8 mouse cellular contexts compared by ENCODE assay signal in genomic region chr16:91010581-91011020, GRCm38 (mm10). TPM values are rescaled to one million over a fixed set of nuclear protein-coding genes. Genes with fewer than 3 reads are reported as not detected.
DNase-seq lines count a peak whose midpoint lies in the region; ATAC-seq and TF ChIP-seq lines count a peak whose summit lies in the region.

No protein-coding gene starts in this region.

- no peak for TF ChIP-seq POLR2A in CH12.LX (IDR thresholded peaks at IDR 0.05; ENCODE audit: low read depth, low read length)

- dilution Hi-C loops in CH12.LX (cut with MboI; ENCODE audit: extremely low pct_ligation_motif_present, extremely low pct_unique_long_range_greater_than_20kb, low sequenced_read_pairs) = no loop called here

- H3K36me3 ChIP-seq in heart, embryonic 16.5 days (ENCODE audit: control insufficient read depth, insufficient read depth) = peaks cover 13% of the 10 kb centered on the region
- H3K36me3 ChIP-seq in CH12.LX (replicated peaks in 1 of 2; ENCODE audit: control insufficient read depth in 1 of 2, insufficient read depth in 1 of 2, low read length in 1 of 2) = peaks cover 11 to 35% of the 10 kb centered on the region in 2 experiments
- H3K36me3 ChIP-seq in hindbrain, embryonic 13.5 days = peaks cover 17% of the 10 kb centered on the region

- in situ Hi-C loops in CH12.LX (cut with MboI; ENCODE audit: low pct_ligation_motif_present, low pct_unique_long_range_greater_than_20kb, low sequenced_read_pairs) = no loop called here

- H3K27ac ChIP-seq in heart, embryonic 16.5 days (ENCODE audit: low read length) = peak overlapping the region; percentile 84
- H3K27ac ChIP-seq in CH12.LX (ENCODE audit: insufficient read depth, low read depth) = peak overlapping the region; percentile 3; the same call in 1 of the 2 replicates
- peak overlapping the region; percentile 97 for H3K27ac ChIP-seq in hindbrain, embryonic 13.5 days

- no peak for TF ChIP-seq EP300 in CH12.LX (IDR thresholded peaks at IDR 0.05; ENCODE audit: low read length)

- H3K9ac ChIP-seq in heart, embryonic 16.5 days (ENCODE audit: low read length) = peak overlapping the region; percentile 82
- H3K9ac ChIP-seq in CH12.LX (ENCODE audit: insufficient read depth, low read depth) = peak overlapping the region; percentile 77
- peak overlapping the region; percentile 94 for H3K9ac ChIP-seq in hindbrain, embryonic 13.5 days

- TF ChIP-seq RAD21 in CH12.LX (IDR thresholded peaks at IDR 0.05; ENCODE audit: low read depth, low read length) = no peak

- WGBS in heart, embryonic 16.5 days = 0% methylated on average over 35 of the region's 42 CpGs
- under 1% methylated on average over 42 of the region's 42 CpGs for WGBS in hindbrain, embryonic 13.5 days

- H3K4me3 ChIP-seq in heart, embryonic 16.5 days (ENCODE audit: low read length) = peak overlapping the region; percentile 76
- H3K4me3 ChIP-seq in CH12.LX (replicated peaks in 1 of 3; ENCODE audit: low read depth in 2 of 3, low read length in 2 of 3, poor library complexity in 1 of 3) = peak overlapping the region; percentile 79 to 90 (median 85)
- peak overlapping the region; percentile 82 for H3K4me3 ChIP-seq in hindbrain, embryonic 13.5 days

- no peaks in the 10 kb centered on the region for H3K9me3 ChIP-seq in heart, embryonic 16.5 days (replicated peaks; ENCODE audit: control insufficient read depth, low read length)
- H3K9me3 ChIP-seq in CH12.LX (replicated peaks; ENCODE audit: low read length) = no peaks in the 10 kb centered on the region
- no peaks in the 10 kb centered on the region for H3K9me3 ChIP-seq in hindbrain, embryonic 13.5 days

- peak; percentile 30 for ATAC-seq in heart, embryonic 16.5 days (replicated peaks; ENCODE audit: extremely low read depth, insufficient read depth, low FRiP score)
- peak; percentile 76 for ATAC-seq in hindbrain, embryonic 13.5 days (ENCODE audit: low FRiP score)
- ATAC-seq in megakaryocyte progenitor cell, adult 5-6 weeks (replicated peaks; ENCODE audit: poor library complexity) = peak; percentile 3; the same call in 1 of the 2 replicates

- H3K4me1 ChIP-seq in heart, embryonic 16.5 days (ENCODE audit: control insufficient read depth, insufficient read depth, low read length) = peaks cover 13% of the 10 kb centered on the region
- peaks cover 0 to 20% of the 10 kb centered on the region in 2 experiments; a peak in 2 of 4 replicates for H3K4me1 ChIP-seq in CH12.LX (ENCODE audit: control insufficient read depth in 1 of 2, insufficient read depth in 2 of 2)
- peaks cover 28% of the 10 kb centered on the region for H3K4me1 ChIP-seq in hindbrain, embryonic 13.5 days (replicated peaks)

- no peaks in the 10 kb centered on the region for H3K27me3 ChIP-seq in heart, embryonic 16.5 days (ENCODE audit: control insufficient read depth, insufficient read depth, low read length)
- no peaks in the 10 kb centered on the region for H3K27me3 ChIP-seq in CH12.LX (replicated peaks)
- H3K27me3 ChIP-seq in hindbrain, embryonic 13.5 days = no peaks in the 10 kb centered on the region

- H3K79me2 ChIP-seq in CH12.LX (replicated peaks; ENCODE audit: control insufficient read depth, extremely low read depth, insufficient read depth, poor library complexity, severe bottlenecking) = no peaks in the 10 kb centered on the region

- no peak for DNase-seq in heart, adult 8-10 months (ENCODE audit: low spot score)
- peak; percentile 37 for DNase-seq in CH12.LX (ENCODE audit: extremely low read depth)
- DNase-seq in c-Kit-negative CD71-positive TER-119-positive erythroid progenitor cells, embryonic 14.5 days (ENCODE audit: low read depth, low spot score) = peak; percentile 36
- no peak for DNase-seq in right cerebral cortex, postnatal 14 days
- no peak for DNase-seq in thymus, postnatal 36 days

- peak overlapping the region; percentile 93 for H3K4me2 ChIP-seq in heart, embryonic 16.5 days (ENCODE audit: low read depth, low read length)
- H3K4me2 ChIP-seq in CH12.LX (ENCODE audit: insufficient read depth, low read depth, poor library complexity, severe bottlenecking) = peak overlapping the region; percentile 77
- peak overlapping the region; percentile 82 for H3K4me2 ChIP-seq in hindbrain, embryonic 13.5 days

- TF ChIP-seq CTCF in CH12.LX (conservative IDR thresholded peaks at IDR 0.05 in 1 of 2, IDR thresholded peaks at IDR 0.05 in 1 of 2; ENCODE audit: low read depth in 2 of 2, low read length in 2 of 2) = no peak

TF ChIP-seq in CH12.LX, 34 proteins besides CTCF, POLR2A, EP300 and RAD21:
- TF ChIP-seq MAZ (IDR thresholded peaks at IDR 0.05; ENCODE audit: low read depth, low read length) = peak; percentile 6; the same call in 1 of the 2 replicates
- TF ChIP-seq TCF12 (IDR thresholded peaks at IDR 0.05; ENCODE audit: low read depth, low read length) = no peak
- TF ChIP-seq USF1 (IDR thresholded peaks at IDR 0.05; ENCODE audit: low read depth, low read length) = no peak
- no peak for TF ChIP-seq BHLHE40 (IDR thresholded peaks at IDR 0.05; ENCODE audit: low read depth, low read length)
- TF ChIP-seq ZNF384 (IDR thresholded peaks at IDR 0.05; ENCODE audit: low read depth, low read length) = no peak
- TF ChIP-seq ZMIZ1 (IDR thresholded peaks at IDR 0.05; ENCODE audit: low read depth, low read length) = no peak
- no peak for TF ChIP-seq ETS1 (conservative IDR thresholded peaks at IDR 0.05; ENCODE audit: low read depth, low read length)
- TF ChIP-seq SMC3 (IDR thresholded peaks at IDR 0.05; ENCODE audit: low read depth, low read length) = no peak
- no peak for TF ChIP-seq HCFC1 (IDR thresholded peaks at IDR 0.05; ENCODE audit: low read depth, low read length)
- no peak for TF ChIP-seq IRF4 (IDR thresholded peaks at IDR 0.05; ENCODE audit: low read depth, low read length)
- no peak for TF ChIP-seq RCOR1 (conservative IDR thresholded peaks at IDR 0.05; ENCODE audit: low read depth, low read length)
- TF ChIP-seq UBTF (IDR thresholded peaks at IDR 0.05; ENCODE audit: low read depth, low read length) = peak; percentile 70; the same call in 1 of the 2 replicates
TF ChIP-seq in CH12.LX: peak in this region for 2.

RNA-seq across cellular contexts. Expression of gene Synj1, which starts 0.5 kb away (rescaled TPM):
- 10.8 and 11.2 TPM in 2 replicates for polyA plus RNA-seq in heart, embryonic 16.5 days (2015; fragmentation: Nextera tagmentation; extraction: Ambion mirVana)
- total RNA-seq in heart, adult 8-10 months (2022) = 10 to 100 TPM; 28.0 to 36.2 (median 29.7) TPM
- total RNA-seq in CH12.LX (2012; rRNA removed) (8.1 and 8.4 TPM in 2 replicates), CH12.LX (2014; rRNA removed) (3.6 and 4.6 TPM in 2 replicates)
- 12.2 and 20.7 TPM in 2 replicates for polyA plus RNA-seq in CH12.LX (2012; ENCODE audit: insufficient read length, low read depth)
- 40.5 and 41.4 TPM in 2 replicates for polyA plus RNA-seq in hindbrain, embryonic 13.5 days (2015; fragmentation: Nextera tagmentation; extraction: Ambion mirVana)
- total RNA-seq in megakaryocyte progenitor cell, adult 5-6 weeks (2015) = 38.8 and 46.3 TPM in 2 replicates
- 16.2 and 19.1 TPM in 2 replicates for total RNA-seq in megakaryocyte progenitor cell, adult 5-6 weeks (2017)

RNA-seq across cellular contexts. Expression of gene Paxbp1, which starts 33.7 kb away (rescaled TPM):
- 40.6 and 43.4 TPM in 2 replicates for polyA plus RNA-seq in heart, embryonic 16.5 days (2015; fragmentation: Nextera tagmentation; extraction: Ambion mirVana)
- total RNA-seq in heart, adult 8-10 months (2022) = 10 to 100 TPM in 3 of 4 experiments, 1 to 10 TPM in 1; 8.1 to 18.6 (median 12.5) TPM
- 38.5 and 39.4 TPM in 2 replicates for total RNA-seq in CH12.LX (2012; rRNA removed)
- total RNA-seq in CH12.LX (2014; rRNA removed) = 74.4 and 96.9 TPM in 2 replicates
- polyA plus RNA-seq in CH12.LX (2012; ENCODE audit: insufficient read length, low read depth) = 69.7 and 77.1 TPM in 2 replicates
- 77.1 and 79.7 TPM in 2 replicates for polyA plus RNA-seq in hindbrain, embryonic 13.5 days (2015; fragmentation: Nextera tagmentation; extraction: Ambion mirVana)
- total RNA-seq in megakaryocyte progenitor cell, adult 5-6 weeks (2015) = 69.4 and 95.7 TPM in 2 replicates
- 77.0 and 96.2 TPM in 2 replicates for total RNA-seq in megakaryocyte progenitor cell, adult 5-6 weeks (2017)

Comparison
In these comparisons a context has a peak if more than half of its experiments do, and no peak if none do; other contexts are left out.
1. ATAC-seq: peak in every context shown above with its lines; median percentile 76 in hindbrain, embryonic 13.5 days; 30 in heart, embryonic 16.5 days; 3 in megakaryocyte progenitor cell, adult 5-6 weeks.
2. H3K27ac ChIP-seq: peak in every context shown above with its lines; median percentile 97 in hindbrain, embryonic 13.5 days; 84 in heart, embryonic 16.5 days; 3 in CH12.LX.
3. DNase-seq: peak in CH12.LX (single experiment) and c-Kit-negative CD71-positive TER-119-positive erythroid progenitor cells, embryonic 14.5 days (single experiment); none in heart, adult 8-10 months (single experiment), right cerebral cortex, postnatal 14 days (single experiment) and thymus, postnatal 36 days (0 of 2).
4. Peak in every context shown above with its lines, with median percentiles within 50 percentile points of each other: H3K4me2 ChIP-seq, H3K4me3 ChIP-seq and H3K9ac ChIP-seq.